Mouse (Mus musculus) ES-Bruce4 (cell line): ENCODE data around the gene Abhd6.

Source experiments
- CTCF ChIP-seq: IDR thresholded peaks from one replicate; pipeline ENCODE4 v1.8.1; 2011; ENCODE audit warnings: low read depth, low read length
- POLR2A ChIP-seq: IDR thresholded peaks from one replicate; pipeline ENCODE4 v1.8.1; 2011; ENCODE audit warnings: low read length; ENCODE audit not compliant: insufficient read depth

DNA sequence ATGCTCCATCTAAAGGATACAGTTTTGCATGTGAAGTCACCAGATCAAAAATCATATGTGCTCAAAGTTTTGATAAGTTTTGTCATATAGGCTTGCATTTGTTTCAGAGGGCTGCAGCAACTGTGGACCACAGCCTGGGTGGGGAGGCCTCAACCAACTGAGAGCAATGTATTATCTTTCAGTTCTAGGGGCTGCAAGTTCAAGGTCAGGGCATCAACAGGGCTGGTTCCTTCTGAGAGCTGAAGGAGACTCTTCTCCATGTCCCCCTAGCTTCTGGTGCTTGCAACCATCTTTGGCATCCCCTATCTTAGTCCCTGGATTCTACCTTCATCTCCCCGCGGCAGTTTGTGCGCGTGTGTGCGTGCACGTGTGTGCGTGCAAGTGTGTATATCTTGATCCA, 50.0 kb downstream of the Abhd6 start:
- TF ChIP-seq POLR2A, result no peak
- no peak for TF ChIP-seq CTCF
